Mouse (Mus musculus) layer of hippocampus, postnatal 10 days (tissue): ENCODE data around the gene Esrra. TPM values are rescaled to one million over a fixed set of nuclear protein-coding genes. Genes with fewer than 3 reads are reported as not detected.
A peak's percentile ranks its signal among the peaks of the same experiment; 100 is the strongest.

ENCODE experiments used
- DNase-seq, 2 experiments: peaks; one replicate each; pipeline ENCODE4 v3.0.0; 2021; ENCODE audit warnings: low spot score in 2 of 2
- long read RNA-seq: library from polyadenylated mRNA; stranded (forward); transcript quantifications from one replicate; pipeline ENCODE4 v2.0.0, GENCODE M21; 2023
- total RNA-seq, 2 experiments: library from RNA; stranded (reverse); gene quantifications; 2 replicates each; pipeline ENCODE4 v1.2.3; 2021

The Esrra gene
- 10 to 100 TPM; 45.8 to 53.0 TPM for total RNA-seq
- long read RNA-seq, transcript Esrra-201 (7 exons, 2,242 nt) = major isoform, 5 of 95 reads
- long read RNA-seq, partial matches to known transcripts = 3 of 95 reads
- long read RNA-seq, other reads (novel, unspliced or antisense) = 87 of 95 reads

GRCm38 (mm10) chr19:6921647-6922567, at the start of gene Esrra:
Gene Esrra, minus strand, starts transcription at chr19:6921813.
- peak; percentile 99 for DNase-seq

GRCm38 (mm10) chr19:6970460-6971085, 49.0 kb upstream of the Esrra start:
- DNase-seq = no peak

- DNase-seq = peak; percentile 53 to 72
Observed at GRCm38 (mm10) chr19:6969665-6970381, 48.2 kb upstream of the Esrra start.

- no peak for DNase-seq
Observed at GRCm38 (mm10) chr19:6969291-6969664, 47.7 kb upstream of the Esrra start.

GRCm38 (mm10) chr19:6968491-6969271, 47.1 kb upstream of the Esrra start:
- DNase-seq = no peak

GRCm38 (mm10) chr19:6956461-6956860, 34.8 kb upstream of the Esrra start:
- no peak for DNase-seq

- DNase-seq = no peak
Observed at GRCm38 (mm10) chr19:6955424-6955823, 33.8 kb upstream of the Esrra start.

- DNase-seq = peak in 1 of 2 experiments; percentile 46
Observed at GRCm38 (mm10) chr19:6954046-6954445, 32.4 kb upstream of the Esrra start.

GRCm38 (mm10) chr19:6952712-6953037, 31.1 kb upstream of the Esrra start:
- DNase-seq = no peak

- peak; percentile 74 to 82 for DNase-seq
Observed at GRCm38 (mm10) chr19:6951994-6952711, 30.5 kb upstream of the Esrra start.

GRCm38 (mm10) chr19:6951381-6951968, 29.9 kb upstream of the Esrra start:
- peak; percentile 90 to 91 for DNase-seq

- DNase-seq = peak in 1 of 2 experiments; percentile 68
Observed at GRCm38 (mm10) chr19:6950613-6951153, 29.1 kb upstream of the Esrra start.

GRCm38 (mm10) chr19:6949951-6950350, 28.3 kb upstream of the Esrra start:
- DNase-seq = no peak

- DNase-seq = no peak
Observed at GRCm38 (mm10) chr19:6949532-6949931, 27.9 kb upstream of the Esrra start.

- DNase-seq = no peak
Observed at GRCm38 (mm10) chr19:6948186-6948585, 26.6 kb upstream of the Esrra start.

GRCm38 (mm10) chr19:6947742-6948141, 26.1 kb upstream of the Esrra start:
- no peak for DNase-seq

GRCm38 (mm10) chr19:6943709-6944108, 22.1 kb upstream of the Esrra start:
- DNase-seq = no peak

GRCm38 (mm10) chr19:6942764-6943163, 21.2 kb upstream of the Esrra start:
- DNase-seq = no peak

GRCm38 (mm10) chr19:6942249-6942691, 20.7 kb upstream of the Esrra start, which contains the start of gene Gpr137:
Gene Gpr137, minus strand, starts transcription at chr19:6942480.
- DNase-seq = peak; percentile 86 to 93
